ENCODE assay signal across 8 mouse cellular contexts in the genomic region with DNA sequence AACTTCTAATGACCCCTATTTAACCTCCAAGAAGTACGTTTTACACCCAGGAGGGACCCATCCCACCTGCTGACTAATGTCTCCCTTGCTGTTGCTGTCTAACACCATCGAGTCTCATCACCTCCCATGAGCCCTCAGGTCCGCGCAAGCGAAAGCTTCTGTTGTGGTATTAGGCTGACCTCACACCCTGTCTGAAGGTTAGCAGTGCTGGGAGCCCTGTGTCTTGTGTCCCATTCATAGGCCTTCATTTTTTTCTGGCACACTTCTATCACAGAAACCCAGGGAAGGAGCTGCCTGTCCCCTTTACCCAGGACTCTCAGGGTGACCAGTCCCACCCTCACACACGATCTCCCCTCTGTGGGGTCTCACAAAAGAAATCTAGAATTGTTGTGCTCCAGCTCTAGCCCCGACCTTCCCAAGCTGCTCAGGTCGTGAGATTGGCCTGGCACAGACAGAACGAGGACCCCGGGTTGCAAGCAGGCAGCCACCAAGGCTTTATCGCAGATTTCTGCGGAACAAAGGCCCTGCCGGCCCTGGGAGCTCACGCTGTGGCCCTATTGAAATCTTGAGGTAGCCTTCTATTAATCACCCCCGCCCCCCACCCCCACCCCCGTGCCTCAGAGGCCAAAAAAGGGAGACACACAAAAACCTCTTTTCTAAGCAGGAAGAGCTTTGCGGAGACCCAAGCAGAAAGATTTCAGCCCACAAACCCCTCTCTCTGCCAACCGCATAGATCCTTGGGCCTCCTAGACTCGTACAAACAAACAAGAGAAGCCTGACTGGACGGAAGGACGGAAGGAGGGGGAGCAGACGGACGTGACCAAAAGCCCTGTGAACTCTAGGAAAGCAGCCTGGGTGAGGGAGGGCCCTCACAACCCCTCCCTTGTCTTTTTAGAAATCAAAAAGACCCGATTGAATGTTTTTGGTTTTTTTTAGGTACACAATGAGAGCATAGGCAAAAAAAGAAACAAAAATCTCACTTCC. TPM values are rescaled to one million over a fixed set of nuclear protein-coding genes. Genes with fewer than 3 reads are reported as not detected.
DNase-seq lines count a peak whose midpoint lies in the region; ATAC-seq and TF ChIP-seq lines count a peak whose summit lies in the region.

No protein-coding gene starts in this region.

- H3K27me3 ChIP-seq in spleen, adult 2 months (ENCODE audit: control insufficient read depth, insufficient read depth, low read length): no peaks in the 10 kb centered on the region
- no peaks in the 10 kb centered on the region for H3K27me3 ChIP-seq in heart, embryonic 15.5 days
- no peaks in the 10 kb centered on the region for H3K27me3 ChIP-seq in liver, embryonic 14.5 days (ENCODE audit: control insufficient read depth, insufficient read depth, low read length)
- no peaks in the 10 kb centered on the region for H3K27me3 ChIP-seq in neural tube, embryonic 15.5 days (replicated peaks)

- H3K4me2 ChIP-seq in heart, embryonic 15.5 days: peak overlapping the region; percentile 34
- peak overlapping the region; percentile 27 for H3K4me2 ChIP-seq in liver, embryonic 14.5 days (ENCODE audit: low read depth)
- no peak overlapping the region for H3K4me2 ChIP-seq in neural tube, embryonic 15.5 days

- no peak for DNase-seq in spleen, adult 2 months (ENCODE audit: low read depth in 1 of 2, low spot score in 2 of 2)
- DNase-seq in spleen, adult 12 weeks (ENCODE audit: low spot score): no peak
- DNase-seq in liver, embryonic 14.5 days (ENCODE audit: low read depth in 3 of 3, low spot score in 3 of 3): no peak
- DNase-seq in frontal cortex, postnatal 10 days (ENCODE audit: low spot score in 2 of 2): no peak
- DNase-seq in cerebellum, postnatal 25 days: no peak
- no peak for DNase-seq in right cerebral cortex, postnatal 14 days

- peak overlapping the region; percentile 72 for H3K27ac ChIP-seq in spleen, adult 2 months (ENCODE audit: insufficient read depth, low read length)
- H3K27ac ChIP-seq in heart, embryonic 15.5 days: peak overlapping the region; percentile 66
- H3K27ac ChIP-seq in liver, embryonic 14.5 days: no peak overlapping the region
- peak overlapping the region; percentile 71 for H3K27ac ChIP-seq in neural tube, embryonic 15.5 days (replicated peaks)

- no peaks in the 10 kb centered on the region for H3K9me3 ChIP-seq in heart, embryonic 15.5 days (replicated peaks)
- no peaks in the 10 kb centered on the region for H3K9me3 ChIP-seq in liver, embryonic 14.5 days (ENCODE audit: control insufficient read depth, low read length)
- no peaks in the 10 kb centered on the region for H3K9me3 ChIP-seq in neural tube, embryonic 15.5 days (replicated peaks)

- TF ChIP-seq EP300 in liver, embryonic 14.5 days (IDR thresholded peaks at IDR 0.05; ENCODE audit: low read depth): no peak

- H3K9ac ChIP-seq in heart, embryonic 15.5 days: peak overlapping the region; percentile 25; the same call in 1 of the 2 replicates
- H3K9ac ChIP-seq in liver, embryonic 14.5 days (replicated peaks): peak overlapping the region; percentile 15; the same call in 1 of the 2 replicates
- H3K9ac ChIP-seq in neural tube, embryonic 15.5 days (replicated peaks): no peak overlapping the region

- no peak for TF ChIP-seq CTCF in spleen, adult 2 months (IDR thresholded peaks at IDR 0.05; ENCODE audit: extremely low read depth, insufficient read depth, insufficient read length, insufficient replicate concordance)
- TF ChIP-seq CTCF in liver, embryonic 14.5 days (IDR thresholded peaks at IDR 0.05; ENCODE audit: low read depth): no peak

- 29% methylated on average over 24 of the region's 24 CpGs for WGBS in spleen, adult 2 months
- WGBS in heart, embryonic 15.5 days: 18% methylated on average over 24 of the region's 24 CpGs
- WGBS in liver, embryonic 14.5 days (ENCODE audit: insufficient replicate concordance): 18% methylated on average over 24 of the region's 24 CpGs
- WGBS in neural tube, embryonic 15.5 days: 8% methylated on average over 24 of the region's 24 CpGs

- H3K36me3 ChIP-seq in spleen, adult 2 months (ENCODE audit: control insufficient read depth, insufficient read depth, low read length): no peaks in the 10 kb centered on the region
- no peaks in the 10 kb centered on the region for H3K36me3 ChIP-seq in heart, embryonic 15.5 days
- H3K36me3 ChIP-seq in liver, embryonic 14.5 days (replicated peaks; ENCODE audit: control insufficient read depth, insufficient read depth, low read depth): no peaks in the 10 kb centered on the region
- no peaks in the 10 kb centered on the region for H3K36me3 ChIP-seq in neural tube, embryonic 15.5 days

- no peak overlapping the region for H3K4me3 ChIP-seq in spleen, adult 2 months (ENCODE audit: extremely low read depth, insufficient read depth, insufficient read length)
- no peak overlapping the region for H3K4me3 ChIP-seq in heart, embryonic 15.5 days
- no peak overlapping the region for H3K4me3 ChIP-seq in liver, embryonic 14.5 days (ENCODE audit: insufficient read depth in 1 of 2, low read depth in 2 of 2, low read length in 2 of 2)
- H3K4me3 ChIP-seq in neural tube, embryonic 15.5 days (replicated peaks): no peak overlapping the region

- no peak for TF ChIP-seq POLR2A in spleen, adult 2 months (IDR thresholded peaks at IDR 0.05; ENCODE audit: low read depth, low read length)

- peaks cover 32% of the 10 kb centered on the region; the same call in 1 of the 2 replicates for H3K4me1 ChIP-seq in spleen, adult 2 months (ENCODE audit: control insufficient read depth, insufficient read depth, insufficient read length)
- H3K4me1 ChIP-seq in heart, embryonic 15.5 days (replicated peaks): peaks cover 22% of the 10 kb centered on the region
- peaks cover 8 to 16% of the 10 kb centered on the region in 2 experiments for H3K4me1 ChIP-seq in liver, embryonic 14.5 days (replicated peaks; ENCODE audit: control insufficient read depth in 2 of 2, insufficient read depth in 2 of 2, low read length in 1 of 2)
- peaks cover 26% of the 10 kb centered on the region for H3K4me1 ChIP-seq in neural tube, embryonic 15.5 days

- no peak for ATAC-seq in heart, embryonic 15.5 days (replicated peaks; ENCODE audit: insufficient number of reproducible peaks, insufficient read depth, low FRiP score, low read depth)
- no peak for ATAC-seq in liver, embryonic 14.5 days (ENCODE audit: insufficient read depth)
- ATAC-seq in neural tube, embryonic 15.5 days (ENCODE audit: low FRiP score): no peak

RNA-seq across cellular contexts. Expression of a gene that starts 29.8 kb away (rescaled TPM):
- 39.2 and 133 TPM in 2 replicates for polyA plus RNA-seq in spleen, adult 2 months (2012; rRNA removed)
- polyA plus RNA-seq in heart, embryonic 15.5 days (2015; fragmentation: Nextera tagmentation; extraction: Ambion mirVana): 3.1 and 4.2 TPM in 2 replicates
- 2.4 TPM in 2 replicates for polyA plus RNA-seq in liver, embryonic 14.5 days (2012; rRNA removed)
- 1.1 and 1.8 TPM in 2 replicates for polyA plus RNA-seq in liver, embryonic 14.5 days (2014; fragmentation: Nextera tagmentation; extraction: Ambion mirVana)
- 4.8 and 6.0 TPM in 2 replicates for polyA plus RNA-seq in neural tube, embryonic 15.5 days (2015; fragmentation: Nextera tagmentation; extraction: Ambion mirVana)
